Mouse (Mus musculus) lung, postnatal 0 days (tissue): ENCODE measurements around the gene Vgll4.

Experiments
- CTCF ChIP-seq: IDR thresholded peaks from 2 replicates; pipeline ENCODE4 v1.5.1; 2016; ENCODE audit warnings: antibody characterized with exemption, mild to moderate bottlenecking
- EP300 ChIP-seq: IDR thresholded peaks from 2 replicates; pipeline ENCODE4 v1.6.1; 2016; ENCODE audit warnings: antibody characterized with exemption, mild to moderate bottlenecking, control low read depth

- no peak; the same call in 1 of the 2 replicates for TF ChIP-seq CTCF
- peak; percentile 96 for TF ChIP-seq EP300
Measured at GRCm38 (mm10) chr6:114875018-114875558, 94.7 kb downstream of the Vgll4 start.
